Mouse (Mus musculus) cerebellum, adult 8-10 months (tissue): ENCODE data around the gene Klhl13.

Experiments used
- DNase-seq: peaks from one replicate; pipeline ENCODE4 v3.0.0; 2022

The Klhl13 gene

GRCm38 (mm10) chrX:23364514-23365381 is at the start of gene Klhl13:
Gene Klhl13, minus strand, starts transcription at chrX:23365082.
- peak; percentile 8 for DNase-seq

- DNase-seq, result no peak
These were observed 44.6 kb upstream of the Klhl13 start for GRCm38 (mm10) chrX:23409296-23410149.

- no peak for DNase-seq
These were observed 23.8 kb upstream of the Klhl13 start for GRCm38 (mm10) chrX:23388716-23389115.

- DNase-seq, result no peak
These were observed 1.4 kb downstream of the Klhl13 start for GRCm38 (mm10) chrX:23363441-23363840.

- no peak for DNase-seq
These were observed 4.4 kb downstream of the Klhl13 start for GRCm38 (mm10) chrX:23360446-23360845.

- DNase-seq, result no peak
These were observed 14.8 kb downstream of the Klhl13 start for GRCm38 (mm10) chrX:23350083-23350482.

GRCm38 (mm10) chrX:23328116-23328515 is 36.8 kb downstream of the Klhl13 start:
- no peak for DNase-seq

- DNase-seq, result no peak
These were observed 46.0 kb downstream of the Klhl13 start for GRCm38 (mm10) chrX:23318857-23319256.

GRCm38 (mm10) chrX:23295952-23296598 is 68.8 kb downstream of the Klhl13 start:
- DNase-seq, result no peak

- DNase-seq, result no peak
These were observed 79.5 kb downstream of the Klhl13 start for GRCm38 (mm10) chrX:23285442-23285817.

- peak; percentile 0 for DNase-seq
These were observed 80.1 kb downstream of the Klhl13 start for GRCm38 (mm10) chrX:23284530-23285441.

- no peak for DNase-seq
These were observed 97.3 kb downstream of the Klhl13 start for GRCm38 (mm10) chrX:23267601-23268000.

GRCm38 (mm10) chrX:23248752-23249151 is 116.1 kb downstream of the Klhl13 start:
- DNase-seq, result no peak
